Mouse (Mus musculus) stomach, embryonic 15.5 days (tissue): ENCODE data around the gene Cfap157. TPM values are rescaled to one million over a fixed set of nuclear protein-coding genes. Genes with fewer than 3 reads are reported as not detected.

Source experiments
- ATAC-seq: fragments of 200-750 bp; cut with Nextera tagmentation; 2 replicates; pipeline ENCODE4 v1.8.0; 2017; ENCODE audit warnings: low read depth, moderate number of reproducible peaks, moderate TSS enrichment; ENCODE audit not compliant: insufficient read depth, low FRiP score
- H3K27ac ChIP-seq: fragments of 300-500 bp; sonication (generic); 2 replicates; pipeline ENCODE4 v1.5.1; 2015; ENCODE audit warnings: mild to moderate bottlenecking, inconsistent platforms
- H3K27me3 ChIP-seq: fragments of 300-500 bp; sonication (generic); replicated peaks from 2 replicates; pipeline ENCODE4 v1.6.1; 2015; ENCODE audit warnings: inconsistent platforms
- H3K36me3 ChIP-seq: fragments of 300-500 bp; sonication (generic); 2 replicates; pipeline ENCODE4 v1.6.1; 2015; ENCODE audit warnings: inconsistent platforms
- H3K4me1 ChIP-seq: fragments of 300-500 bp; sonication (generic); 2 replicates; pipeline ENCODE4 v1.6.1; 2015; ENCODE audit warnings: inconsistent platforms
- H3K4me2 ChIP-seq: fragments of 300-500 bp; sonication (generic); 2 replicates; pipeline ENCODE4 v1.6.1; 2015; ENCODE audit warnings: mild to moderate bottlenecking, inconsistent platforms
- H3K4me3 ChIP-seq: fragments of 300-500 bp; sonication (generic); replicated peaks from 2 replicates; pipeline ENCODE4 v1.5.1; 2015; ENCODE audit warnings: inconsistent platforms
- H3K9ac ChIP-seq: fragments of 300-500 bp; sonication (generic); 2 replicates; pipeline ENCODE4 v1.6.1; 2015; ENCODE audit warnings: inconsistent platforms
- H3K9me3 ChIP-seq: fragments of 300-500 bp; sonication (generic); 2 replicates; pipeline ENCODE4 v1.6.1; 2016; ENCODE audit warnings: inconsistent platforms
- WGBS: fragments of 180-500 bp; shearing (Covaris S2); methylation state at CpG from one replicate; pipeline ENCODE4 v1.1.7; 2015; 5-methylcytosine and 5-hydroxymethylcytosine counted together
- polyA plus RNA-seq: library from polyadenylated mRNA; unstranded; fragments of >200 nt; fragmentation: Nextera tagmentation; extraction: Ambion mirVana; gene quantifications from 2 replicates; pipeline ENCODE4 v1.2.1, GENCODE M21; 2015

Cfap157 gene
- polyA plus RNA-seq, 1 experiment from 2014 or later: 0.62 TPM

DNA sequence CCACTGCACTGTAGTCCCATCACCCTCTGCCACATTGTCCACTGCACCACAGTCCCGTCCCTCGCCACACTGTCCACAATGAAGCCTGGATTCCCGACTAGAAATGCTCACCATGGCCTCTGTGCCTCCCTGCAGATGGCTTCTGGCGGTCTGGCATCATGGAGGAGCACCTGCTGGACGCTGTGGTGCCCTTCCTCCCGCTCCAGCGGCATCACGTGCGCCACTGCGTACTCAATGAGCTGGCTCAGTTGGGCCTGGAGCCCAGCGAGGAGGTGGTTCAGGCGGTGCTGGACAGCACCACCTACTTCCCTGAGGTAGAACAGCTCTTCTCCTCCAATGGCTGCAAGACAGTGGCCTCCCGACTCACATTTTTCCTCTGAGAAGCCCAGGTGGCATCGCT, 22.9 kb downstream of the Cfap157 start:
- 87% methylated on average over 14 of the region's 14 CpGs for WGBS

DNA sequence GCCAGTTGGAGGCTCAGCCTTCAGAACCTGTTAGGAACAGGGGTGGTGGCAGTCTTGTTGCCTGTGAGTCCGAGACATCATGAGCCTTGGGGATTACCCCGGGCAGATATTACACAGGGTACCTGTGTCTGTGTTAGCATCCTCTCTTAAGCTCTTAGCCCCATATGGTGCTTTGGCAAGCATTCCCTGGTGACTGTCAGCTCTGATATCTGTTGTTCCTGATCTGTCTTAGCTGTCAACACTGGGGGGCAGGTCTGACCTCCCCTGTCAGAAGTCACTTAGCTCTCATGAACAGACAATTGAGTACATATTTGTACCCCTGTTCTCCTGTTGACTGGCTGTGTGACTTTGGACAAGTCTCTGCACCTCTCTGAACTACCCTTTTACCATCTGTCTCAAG, 25.2 kb downstream of the Cfap157 start:
- Histone ChIP-seq H3K36me3 (peaks cover 11% of the 10 kb centered on the region), H3K9ac (no peak overlapping the region), H3K4me1 (no peaks in the 10 kb centered on the region; the same call in 1 of the 2 replicates), H3K4me2 (no peak overlapping the region), H3K27me3 (no peaks in the 10 kb centered on the region), H3K27ac (no peak overlapping the region), H3K9me3 (no peaks in the 10 kb centered on the region), H3K4me3 (no peak overlapping the region)
- WGBS: 89% methylated on average over 2 of the region's 2 CpGs
- no peak for ATAC-seq

More for the DNA sequence above, 22.9 kb downstream of the Cfap157 start:
- Histone ChIP-seq H3K9ac (no peak overlapping the region), H3K9me3 (no peaks in the 10 kb centered on the region), H3K36me3 (peaks cover 4% of the 10 kb centered on the region), H3K4me2 (no peak overlapping the region), H3K27me3 (no peaks in the 10 kb centered on the region), H3K4me1 (no peaks in the 10 kb centered on the region; the same call in 1 of the 2 replicates), H3K4me3 (no peak overlapping the region), H3K27ac (no peak overlapping the region)
- ATAC-seq: no peak

DNA sequence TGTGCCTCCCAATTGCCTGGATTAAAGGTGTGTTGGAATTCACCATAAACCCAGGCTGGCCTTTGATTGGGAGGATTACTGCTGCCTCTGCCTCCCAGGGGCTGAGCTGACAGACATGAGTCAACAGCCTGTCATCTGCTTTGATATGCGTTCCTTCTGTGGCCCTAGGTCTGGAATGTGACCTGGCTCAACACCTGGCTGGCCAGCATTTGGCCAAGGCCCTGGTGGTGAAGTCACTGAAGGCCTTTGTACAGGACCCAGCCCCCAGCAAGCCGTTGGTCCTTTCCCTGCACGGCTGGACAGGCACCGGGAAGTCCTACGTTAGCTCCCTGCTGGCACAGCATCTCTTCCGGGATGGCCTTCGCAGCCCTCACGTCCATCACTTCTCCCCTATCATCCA, 25.7 kb downstream of the Cfap157 start:
- WGBS: 64% methylated on average over 8 of the region's 8 CpGs
- H3K9ac ChIP-seq: no peak overlapping the region
- ATAC-seq: no peak
- H3K4me1 ChIP-seq: no peaks in the 10 kb centered on the region; the same call in 1 of the 2 replicates
- H3K27ac ChIP-seq: no peak overlapping the region
- H3K4me3 ChIP-seq: no peak overlapping the region
- no peaks in the 10 kb centered on the region for H3K27me3 ChIP-seq
- peaks cover 11% of the 10 kb centered on the region for H3K36me3 ChIP-seq
- H3K4me2 ChIP-seq: no peak overlapping the region
- no peaks in the 10 kb centered on the region for H3K9me3 ChIP-seq

DNA sequence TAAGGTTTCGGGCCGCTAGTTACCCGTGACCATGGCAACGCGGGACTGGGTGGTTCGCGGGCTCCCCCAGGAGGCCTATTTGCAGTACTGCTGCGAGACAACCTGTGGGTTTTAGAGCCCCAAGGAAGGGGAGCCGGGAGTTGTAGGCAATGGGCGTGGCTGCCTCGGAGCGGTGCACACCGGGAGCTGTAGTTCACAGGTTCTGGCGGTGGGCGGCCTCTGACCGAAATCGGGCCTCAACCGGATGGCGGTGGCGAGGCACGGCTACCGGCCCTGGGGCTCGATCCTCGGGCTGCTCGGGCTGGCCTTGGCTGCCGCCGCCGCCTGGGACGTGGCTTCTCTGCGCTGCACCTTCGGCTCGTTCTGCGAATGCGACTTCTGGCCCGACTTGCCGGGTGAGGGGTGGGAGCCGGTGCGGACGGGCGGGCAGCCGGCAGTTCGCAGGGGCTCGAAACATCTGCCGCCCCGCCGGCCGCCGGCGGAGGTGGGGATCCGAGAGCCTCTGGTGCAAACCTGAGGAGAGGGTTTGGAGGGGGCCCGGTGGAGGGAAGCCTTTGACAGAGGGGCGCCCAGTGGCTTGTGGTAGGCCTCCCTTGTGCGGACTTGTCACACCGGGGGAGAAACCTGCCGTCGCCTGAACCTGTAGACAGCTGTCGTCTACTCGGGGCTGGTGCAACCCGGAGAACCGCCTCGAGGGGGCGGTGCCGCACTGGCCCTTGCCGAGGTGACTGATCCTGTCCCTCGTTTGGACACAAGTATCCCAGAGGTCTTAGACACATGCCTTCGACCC, 27.0 kb downstream of the Cfap157 start, which contains the start of gene Tor2a:
Gene Tor2a, plus strand, starts transcription at position 179 of the 790 bp plus-strand sequence.
- Histone ChIP-seq H3K9ac (peak within 1 kb of the TSS; percentile 81), H3K4me2 (peak within 1 kb of the TSS; percentile 62), H3K9me3 (no peaks in the 10 kb centered on the region), H3K36me3 (peaks cover 18% of the 10 kb centered on the region), H3K27ac (peak within 1 kb of the TSS; percentile 92), H3K27me3 (no peaks in the 10 kb centered on the region), H3K4me3 (peak within 1 kb of the TSS; percentile 87), H3K4me1 (no peaks in the 10 kb centered on the region; the same call in 1 of the 2 replicates)
- ATAC-seq: peak; percentile 95
- under 1% methylated on average over 66 of the region's 66 CpGs for WGBS

DNA sequence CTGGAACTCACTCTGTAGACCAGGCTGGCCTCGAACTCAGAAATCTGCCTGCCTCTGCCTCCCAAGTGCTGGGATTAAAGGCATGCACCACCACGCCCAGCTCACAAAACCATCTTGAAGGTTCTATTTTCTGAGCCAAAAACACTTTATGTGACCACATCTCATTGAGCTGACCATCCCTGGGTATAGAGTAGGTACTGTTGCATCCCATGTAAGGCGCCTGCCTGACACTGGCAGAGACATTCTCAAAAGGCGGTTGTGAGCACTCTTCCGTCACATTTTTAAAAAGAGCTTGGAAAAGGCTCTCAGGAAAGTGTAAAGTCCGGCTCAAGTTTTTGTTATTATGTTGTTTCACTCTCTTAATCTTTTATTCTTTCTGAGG, 27.6 kb downstream of the Cfap157 start:
- Histone ChIP-seq H3K4me2 (peak overlapping the region; percentile 30; the same call in 1 of the 2 replicates), H3K4me1 (no peaks in the 10 kb centered on the region; the same call in 1 of the 2 replicates), H3K27ac (no peak overlapping the region), H3K27me3 (no peaks in the 10 kb centered on the region), H3K36me3 (peaks cover 18% of the 10 kb centered on the region), H3K4me3 (no peak overlapping the region), H3K9ac (no peak overlapping the region), H3K9me3 (no peaks in the 10 kb centered on the region)
- no peak for ATAC-seq
- 36% methylated on average over 6 of the region's 6 CpGs for WGBS

DNA sequence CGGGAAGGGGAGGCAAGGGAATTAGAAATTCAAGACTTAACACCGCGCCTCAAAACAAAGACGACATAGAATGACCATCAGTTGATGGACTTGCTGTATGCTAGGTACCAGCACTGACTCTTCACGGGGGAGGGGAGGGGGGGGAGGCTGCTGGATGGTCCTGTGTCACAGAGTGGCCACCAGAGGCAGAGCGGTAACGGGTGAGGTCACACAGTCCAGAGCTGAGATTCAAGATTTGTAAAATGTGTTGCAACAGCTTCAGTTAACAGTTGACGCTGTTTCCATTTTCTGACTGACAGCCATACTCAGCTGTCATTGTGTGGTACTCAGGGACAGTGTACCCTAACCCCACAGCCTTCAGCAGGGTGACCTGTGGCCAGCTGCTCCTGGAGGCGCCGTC, 32.0 kb downstream of the Cfap157 start:
- Histone ChIP-seq H3K27ac (no peak overlapping the region), H3K36me3 (0 out of 2 replicates have a peak, but pooled peaks cover 16% of the 10 kb centered on the region), H3K27me3 (no peaks in the 10 kb centered on the region), H3K4me3 (peak overlapping the region; percentile 38), H3K4me2 (peak overlapping the region; percentile 52; the same call in 1 of the 2 replicates), H3K9me3 (no peaks in the 10 kb centered on the region), H3K9ac (no peak overlapping the region), H3K4me1 (peaks cover 5% of the 10 kb centered on the region; the same call in 1 of the 2 replicates)
- ATAC-seq: no peak
- WGBS: 72% methylated on average over 10 of the region's 10 CpGs

DNA sequence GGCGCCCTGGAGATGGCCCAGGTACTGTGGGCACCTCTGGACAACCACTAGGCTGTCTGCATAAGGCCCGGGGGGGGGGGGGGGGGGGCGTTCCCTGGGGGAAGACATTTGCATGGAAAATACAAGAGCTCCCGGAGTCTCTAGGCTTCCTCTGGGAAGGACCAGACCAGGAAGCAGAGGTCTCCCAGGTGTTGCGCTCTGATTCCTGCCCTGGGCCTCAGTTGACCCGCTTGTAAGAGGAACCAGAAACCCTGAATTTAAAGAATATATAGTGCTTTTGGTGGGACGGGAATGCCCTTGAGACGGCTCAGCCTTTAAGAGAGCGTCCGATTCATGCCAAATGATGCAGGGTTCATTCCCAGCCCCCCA, 32.6 kb downstream of the Cfap157 start:
- Histone ChIP-seq H3K4me2 (peak overlapping the region; percentile 52), H3K27ac (peak overlapping the region; percentile 51; the same call in 1 of the 2 replicates), H3K36me3 (0 out of 2 replicates have a peak, but pooled peaks cover 19% of the 10 kb centered on the region), H3K27me3 (no peaks in the 10 kb centered on the region), H3K9ac (0 out of 2 replicates have a peak overlapping the region, but pooled peaks have one; percentile 12), H3K9me3 (no peaks in the 10 kb centered on the region), H3K4me1 (peaks cover 5% of the 10 kb centered on the region; the same call in 1 of the 2 replicates), H3K4me3 (peak overlapping the region; percentile 38)
- no peak for ATAC-seq
- WGBS: 40% methylated on average over 9 of the region's 10 CpGs

DNA sequence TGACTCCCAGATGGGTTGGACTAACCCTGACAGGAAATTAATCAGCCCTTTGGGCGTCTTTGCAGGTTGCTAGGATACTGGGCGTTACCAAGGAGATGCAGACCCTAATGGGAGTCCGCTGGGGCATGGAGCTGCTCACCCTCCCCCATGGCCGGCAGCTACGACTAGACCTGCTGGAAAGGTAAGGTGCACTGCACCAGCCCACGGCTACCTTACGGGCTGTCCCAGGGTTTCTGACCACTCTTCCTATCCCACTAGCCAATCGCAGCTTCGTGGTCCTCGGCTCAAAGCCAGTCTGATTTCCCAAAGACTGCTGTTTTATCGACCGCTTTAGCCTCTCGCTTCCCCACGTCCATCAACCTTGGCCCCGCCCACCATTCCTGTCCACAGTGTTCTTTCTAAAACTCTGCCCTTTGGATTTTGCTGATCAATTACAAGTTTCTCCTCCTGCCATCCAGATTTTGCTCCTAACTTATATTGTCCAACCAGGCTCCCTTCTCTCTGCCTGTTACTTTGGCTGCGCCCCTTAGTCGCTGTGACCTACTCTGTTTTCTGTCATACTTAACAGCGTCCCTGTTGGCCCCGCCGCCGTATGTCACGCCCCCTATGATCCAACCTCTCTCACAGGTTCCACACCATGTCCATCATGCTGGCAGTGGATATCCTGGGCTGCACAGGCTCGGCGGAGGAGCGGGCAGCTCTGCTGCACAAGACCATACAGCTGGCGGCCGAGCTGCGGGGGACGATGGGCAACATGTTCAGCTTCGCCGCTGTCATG, 33.2 kb downstream of the Cfap157 start:
- H3K27ac ChIP-seq: peak overlapping the region; percentile 51; the same call in 1 of the 2 replicates
- no peaks in the 10 kb centered on the region for H3K27me3 ChIP-seq
- 30% methylated on average over 31 of the region's 31 CpGs for WGBS
- peak overlapping the region; percentile 38 for H3K4me3 ChIP-seq
- peak overlapping the region; percentile 52 for H3K4me2 ChIP-seq
- H3K4me1 ChIP-seq: peaks cover 5% of the 10 kb centered on the region; the same call in 1 of the 2 replicates
- H3K36me3 ChIP-seq: peaks cover 19% of the 10 kb centered on the region; the same call in 1 of the 2 replicates
- ATAC-seq: peak; percentile 91
- no peak overlapping the region for H3K9ac ChIP-seq
- no peaks in the 10 kb centered on the region for H3K9me3 ChIP-seq

DNA sequence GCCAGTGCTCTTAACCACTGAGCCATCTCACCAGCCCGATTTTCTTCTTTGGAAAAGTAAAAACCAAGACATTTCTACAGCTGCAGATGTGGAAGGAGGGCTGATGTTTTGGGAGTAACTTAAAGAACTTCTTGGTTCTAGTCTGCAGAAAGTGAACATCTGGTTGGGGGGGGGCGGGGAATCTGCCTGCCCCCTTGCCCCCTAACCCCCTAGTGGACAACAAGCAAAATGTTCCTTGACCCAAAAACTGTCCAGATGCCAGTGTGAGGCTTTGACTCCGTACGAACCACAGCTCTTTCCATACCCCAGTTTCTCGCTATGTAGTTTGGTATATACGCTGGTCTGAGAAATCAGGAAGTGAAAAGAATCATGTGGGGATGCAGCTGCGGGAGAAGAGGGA, 34.0 kb downstream of the Cfap157 start:
- Histone ChIP-seq H3K9ac (no peak overlapping the region), H3K36me3 (peaks cover 23% of the 10 kb centered on the region; the same call in 1 of the 2 replicates)
- 74% methylated on average over 7 of the region's 7 CpGs for WGBS

DNA sequence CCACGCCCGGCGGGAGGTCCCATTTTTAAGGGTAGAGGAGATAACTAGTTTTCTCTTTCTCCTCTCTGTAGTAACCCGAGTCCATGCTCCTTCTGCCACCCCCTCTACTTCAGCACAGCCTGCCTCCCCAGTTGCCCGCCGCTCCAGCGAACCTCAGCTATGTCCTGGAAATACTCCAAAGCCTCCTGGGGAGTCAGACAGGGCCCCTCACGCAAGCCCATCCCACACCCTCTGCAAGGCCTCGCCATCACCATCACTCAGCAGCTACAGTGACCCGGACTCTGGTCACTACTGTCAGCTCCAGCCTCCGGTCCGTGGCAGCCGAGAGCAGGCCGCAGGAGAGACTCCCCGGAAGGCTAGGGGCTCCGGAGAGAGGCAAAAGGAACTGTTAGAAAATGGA, 35.1 kb downstream of the Cfap157 start:
- H3K4me2 ChIP-seq: no peak overlapping the region
- no peak overlapping the region for H3K9ac ChIP-seq
- no peaks in the 10 kb centered on the region for H3K9me3 ChIP-seq
- H3K4me1 ChIP-seq: peaks cover 5% of the 10 kb centered on the region; the same call in 1 of the 2 replicates
- H3K4me3 ChIP-seq: no peak overlapping the region
- H3K27me3 ChIP-seq: no peaks in the 10 kb centered on the region
- peaks cover 16% of the 10 kb centered on the region; the same call in 1 of the 2 replicates for H3K36me3 ChIP-seq
- WGBS: 86% methylated on average over 16 of the region's 16 CpGs
- no peak overlapping the region for H3K27ac ChIP-seq
- no peak for ATAC-seq

More for the DNA sequence above, 34.0 kb downstream of the Cfap157 start:
- Histone ChIP-seq H3K4me3 (no peak overlapping the region), H3K4me2 (0 out of 2 replicates have a peak overlapping the region, but pooled peaks have one; percentile 52), H3K27me3 (no peaks in the 10 kb centered on the region), H3K4me1 (peaks cover 5% of the 10 kb centered on the region; the same call in 1 of the 2 replicates), H3K27ac (no peak overlapping the region), H3K9me3 (no peaks in the 10 kb centered on the region)
- ATAC-seq: no peak

DNA sequence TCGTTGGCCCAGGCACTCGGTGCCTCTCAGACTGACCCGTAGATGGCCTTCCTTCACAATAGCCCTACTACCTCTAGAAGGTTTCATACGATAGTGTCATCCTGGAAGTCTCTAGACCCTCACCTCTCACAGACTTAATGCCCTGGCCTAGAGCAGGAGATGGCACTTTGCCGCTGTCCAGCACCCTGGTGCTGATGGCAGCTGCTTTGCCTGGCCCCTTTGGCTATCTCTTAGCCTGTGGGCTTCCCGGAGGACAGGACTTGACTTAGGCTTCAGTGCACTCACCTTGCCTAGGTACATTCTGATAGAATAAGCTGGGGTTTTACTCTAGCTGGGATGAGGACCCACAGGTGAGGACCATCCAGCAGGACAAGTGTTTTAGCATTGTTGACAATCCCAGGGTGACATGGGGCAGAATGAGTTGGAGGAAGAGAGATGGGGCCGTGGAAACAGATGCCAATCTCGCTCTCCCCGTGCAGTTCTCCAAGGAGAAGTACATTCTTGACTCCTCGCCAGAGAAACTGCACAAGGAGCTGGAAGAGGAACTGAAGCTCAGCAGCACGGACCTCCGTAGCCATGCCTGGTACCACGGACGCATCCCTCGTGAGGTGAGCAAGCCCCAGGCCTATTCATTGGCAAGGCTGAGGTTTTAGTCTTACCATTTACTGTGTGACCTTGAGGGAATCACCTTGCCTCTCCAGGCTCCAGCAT, 39.8 kb downstream of the Cfap157 start:
- H3K9me3 ChIP-seq: no peaks in the 10 kb centered on the region
- peaks cover 13% of the 10 kb centered on the region for H3K4me1 ChIP-seq
- peaks cover 15% of the 10 kb centered on the region for H3K27me3 ChIP-seq
- 68% methylated on average over 15 of the region's 15 CpGs for WGBS
- H3K4me2 ChIP-seq: no peak overlapping the region
- no peak overlapping the region for H3K27ac ChIP-seq
- peaks cover 9% of the 10 kb centered on the region; the same call in 1 of the 2 replicates for H3K36me3 ChIP-seq
- H3K9ac ChIP-seq: no peak overlapping the region
- no peak for ATAC-seq
- H3K4me3 ChIP-seq: no peak overlapping the region
